Mouse (Mus musculus) G1E-ER4 (cell line): ENCODE data around the gene Fbxw7. TPM values are rescaled to one million over a fixed set of nuclear protein-coding genes. Genes with fewer than 3 reads are reported as not detected.

Experiments used
- GATA1 ChIP-seq: IDR thresholded peaks from one replicate; pipeline ENCODE4 v1.8.0; 2012; ENCODE audit warnings: low read length, inconsistent platforms
- polyA plus RNA-seq: library from polyadenylated mRNA; stranded (reverse); fragments of >175 nt; gene quantifications from 2 replicates; pipeline ENCODE4 v1.2.3, GENCODE M21; 2012

Fbxw7 gene
- polyA plus RNA-seq, 1 experiment = 4.8 TPM

DNA sequence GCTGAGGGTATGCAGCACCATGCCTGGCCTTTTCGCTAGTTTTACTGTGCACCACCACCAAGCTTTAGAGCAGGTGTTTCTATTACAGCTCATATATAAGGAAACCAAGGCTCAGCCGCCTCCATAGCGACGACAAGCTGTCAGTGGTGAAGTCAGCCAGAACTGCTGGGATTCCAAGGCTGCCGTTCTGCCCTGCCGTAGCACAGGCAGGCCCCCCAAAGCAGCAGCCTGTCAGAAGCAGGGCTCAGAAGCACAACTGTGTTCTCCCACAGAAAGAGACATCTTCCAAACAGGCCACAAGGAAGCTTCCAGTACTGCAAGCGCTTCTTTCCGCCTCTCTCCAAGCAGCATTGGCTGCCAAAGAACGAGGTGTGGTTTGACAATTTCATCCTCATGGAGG is 200.6 kb downstream of the Fbxw7 start:
- no peak for TF ChIP-seq GATA1

DNA sequence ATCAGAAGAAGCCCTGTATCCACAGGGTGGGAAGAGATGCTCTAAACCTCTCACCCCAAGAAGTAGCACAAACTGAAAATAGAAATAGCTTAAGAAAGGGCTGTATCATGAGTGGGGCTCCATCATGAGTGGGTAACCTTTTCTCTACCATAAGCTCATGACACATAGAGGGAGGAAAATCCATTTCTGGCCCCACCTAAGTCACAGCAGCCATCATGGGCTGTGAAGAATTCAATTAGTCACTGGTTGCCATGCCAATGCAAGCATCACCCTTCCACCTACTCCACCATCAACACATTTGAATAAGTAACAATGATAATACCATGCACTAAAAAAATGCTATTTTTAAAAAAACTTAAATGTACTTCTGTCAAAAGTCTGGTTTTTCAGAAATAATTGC is 205.1 kb downstream of the Fbxw7 start:
- no peak for TF ChIP-seq GATA1

DNA sequence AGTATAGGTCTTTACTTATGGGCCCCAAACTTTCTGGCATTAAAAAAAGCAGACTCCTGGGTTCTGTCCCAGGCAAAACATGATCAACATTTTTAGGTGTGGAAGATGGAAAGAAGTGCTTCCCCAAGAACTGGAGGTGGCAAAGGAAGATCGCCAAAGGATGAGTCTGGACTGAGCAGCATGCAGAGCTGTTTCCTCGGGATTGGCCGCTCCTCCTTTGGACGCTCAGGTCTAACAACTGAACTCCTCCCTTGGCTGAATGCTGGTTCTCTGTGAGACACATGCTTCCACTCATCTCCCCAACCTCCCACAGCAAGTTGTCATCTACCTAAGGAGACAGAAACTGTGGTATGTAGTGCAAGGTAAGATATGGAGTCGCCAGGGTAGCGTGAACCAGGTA is 206.7 kb downstream of the Fbxw7 start:
- TF ChIP-seq GATA1 = no peak

DNA sequence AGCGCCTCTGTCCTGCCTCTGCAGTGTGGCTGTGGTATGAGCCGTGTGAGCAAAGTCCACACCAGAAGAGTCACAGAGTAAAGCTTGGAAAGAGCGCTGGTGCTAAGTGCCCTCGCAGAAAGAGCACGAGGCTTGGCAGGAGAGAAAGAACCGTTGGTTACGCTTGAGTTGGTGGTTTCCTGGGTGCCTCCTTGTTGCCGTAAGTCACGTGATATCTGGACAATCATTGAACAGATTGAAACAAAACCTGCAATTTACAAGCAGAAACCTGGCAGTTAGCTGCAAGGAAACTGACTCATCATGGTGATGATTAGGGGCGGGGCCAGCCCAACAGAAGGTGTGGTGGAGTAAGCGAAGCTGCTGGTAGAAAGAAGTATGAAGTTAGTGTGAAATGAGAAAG is 207.7 kb downstream of the Fbxw7 start:
- TF ChIP-seq GATA1 = no peak

DNA sequence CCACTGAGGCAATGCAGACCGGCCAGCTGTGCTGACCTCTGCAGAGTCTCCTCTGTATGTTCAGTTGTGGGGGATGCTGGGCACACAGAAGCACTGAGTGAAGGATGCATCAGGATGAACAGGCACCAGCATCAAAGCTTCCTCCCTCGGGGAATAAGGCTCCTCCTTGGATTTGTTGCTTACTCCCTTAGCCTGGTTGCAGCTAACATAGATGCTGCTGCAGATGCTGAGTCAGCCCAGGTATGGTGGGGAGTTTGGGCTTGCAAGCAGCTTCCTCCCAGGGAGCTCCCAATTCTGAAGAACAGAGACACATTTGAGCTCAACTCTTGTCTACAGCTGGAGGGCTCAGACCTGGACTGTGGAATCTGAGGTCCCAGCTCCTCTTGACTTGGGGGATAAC is 209.2 kb downstream of the Fbxw7 start:
- no peak for TF ChIP-seq GATA1

DNA sequence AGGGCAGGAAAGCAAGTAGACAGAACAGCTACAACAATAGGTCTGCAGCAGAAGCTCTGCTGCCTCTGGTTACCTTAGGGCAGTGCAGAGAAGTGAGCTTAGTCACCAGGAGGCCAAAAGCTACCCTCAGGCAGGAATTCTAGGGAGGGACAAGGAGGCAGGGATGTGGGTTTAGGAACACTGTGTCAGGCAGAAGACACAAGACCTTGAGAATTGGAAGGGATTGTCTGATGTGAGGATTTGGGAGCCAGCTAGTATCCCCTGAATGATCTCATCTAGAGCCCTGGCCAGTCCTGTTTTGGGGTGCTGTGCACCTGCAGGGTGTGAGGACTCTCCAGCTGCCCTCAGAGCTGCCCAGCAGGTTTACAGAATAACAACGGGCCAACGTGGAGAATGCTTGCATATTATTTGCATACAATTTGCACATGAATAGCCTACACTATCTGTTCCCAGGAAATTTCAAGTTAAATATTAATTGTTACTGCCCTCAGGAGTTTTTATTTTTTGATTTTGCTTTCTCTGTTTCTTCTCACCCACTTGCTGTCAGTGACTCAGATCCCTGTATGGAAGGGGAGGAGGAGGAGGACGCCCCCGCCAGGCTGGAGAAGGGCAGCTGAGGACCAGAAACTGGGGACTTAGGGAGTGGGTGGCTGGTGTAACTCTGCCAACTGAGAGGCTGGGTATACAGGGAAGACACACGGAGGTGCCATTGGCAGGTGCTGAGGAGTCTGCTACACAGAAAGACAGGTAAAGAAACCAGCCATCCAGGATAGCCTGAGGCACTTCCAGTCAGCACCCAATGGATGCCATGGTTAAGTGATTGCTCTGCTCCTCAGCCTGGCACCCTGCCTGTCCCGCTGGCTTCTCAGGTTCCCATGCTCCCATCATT is 210.0 kb downstream of the Fbxw7 start:
- no peak for TF ChIP-seq GATA1

Other genes with a start within 250 kb of the Fbxw7 start
- 22.6 and 26.6 TPM in 2 replicates for gene Arfip1, start 232.6 kb upstream of the Fbxw7 start, polyA plus RNA-seq
- not detected in 2 replicates for gene Tigd4, start 221.7 kb upstream of the Fbxw7 start, polyA plus RNA-seq
- gene Tmem154, start 149.1 kb upstream of the Fbxw7 start, polyA plus RNA-seq = not detected in 2 replicates